Mouse (Mus musculus): ENCODE measurements around the gene Bex1. TPM values are rescaled to one million over a fixed set of nuclear protein-coding genes. Genes with fewer than 3 reads are reported as not detected.
A peak's percentile ranks its signal among the peaks of the same experiment; 100 is the strongest.

Bex1 gene
- total RNA-seq, 2 experiments from 2014 or later = 30.4 to 36.3 TPM

- peak; percentile 11 for DNase-seq
These were observed 42.5 kb downstream of the Bex1 start for GRCm38 (mm10) chrX:136172786-136173185.

GRCm38 (mm10) chrX:136172118-136172551, 43.2 kb downstream of the Bex1 start, which contains the start of gene Tceal8:
Gene Tceal8 (minus strand): TSS chrX:136172342.
- DNase-seq = peak; percentile 84 to 86
- intact Hi-C loops (cut with DNase I) = no loop called here

More at GRCm38 (mm10) chrX:136172786-136173185, 42.5 kb downstream of the Bex1 start:
- intact Hi-C loops (cut with DNase I) = no loop called here

- peak; percentile 73 to 77 for DNase-seq
- intact Hi-C loops (cut with DNase I) = no loop called here
These were observed 43.9 kb downstream of the Bex1 start for GRCm38 (mm10) chrX:136171189-136172117.

GRCm38 (mm10) chrX:136170625-136171024, 44.7 kb downstream of the Bex1 start:
- peak; percentile 2 to 13 for DNase-seq
- intact Hi-C loops (cut with DNase I) = no loop called here

Small RNA genes lying within 50 kb of the gene (microRNA-seq; reads per million reads assigned to microRNA genes)
- gene Mir6383 = 0 reads per million in 2 experiments

Other genes with a start within 250 kb of the Bex1 start
- 10 to 100 TPM in 1 of 2 experiments, 1 to 10 TPM in 1; 9.4 to 13.4 TPM for gene Arxes2, start 221.7 kb downstream of the Bex1 start, total RNA-seq (2021)
- gene Arxes1, start 182.1 kb downstream of the Bex1 start, total RNA-seq (2021) = 1 to 10 TPM; 4.5 to 6.2 TPM
- gene Bex2, start 147.3 kb downstream of the Bex1 start, total RNA-seq (2021) = 1 to 10 TPM in 1 of 2 experiments, under 1 TPM in 1; 0.31 to 1.2 TPM
- gene Nxf3, start 130.3 kb downstream of the Bex1 start, total RNA-seq (2021) = not detected
- gene Bex4, start 76.5 kb downstream of the Bex1 start, total RNA-seq (2021) = 1 to 10 TPM; 5.1 to 8.4 TPM
- gene Tceal8, start 43.2 kb downstream of the Bex1 start, total RNA-seq (2021) = 10 to 100 TPM; 57.8 to 61.6 TPM
- 1 to 10 TPM; 5.6 to 6.5 TPM for gene Tceal5, start 11.6 kb downstream of the Bex1 start, total RNA-seq (2021)
- gene Tceal7, start 734 bp downstream of the Bex1 start, total RNA-seq (2021) = 10 to 100 TPM in 1 of 2 experiments, 1 to 10 TPM in 1; 5.3 to 19.6 TPM
- gene Tceal9, start 29.6 kb upstream of the Bex1 start, total RNA-seq (2021) = 100 to 1,000 TPM in 1 of 2 experiments, 10 to 100 TPM in 1; 99.6 to 103 TPM
- gene Bex3, start 54.7 kb upstream of the Bex1 start, total RNA-seq (2021) = 10 to 100 TPM; 84.6 to 84.9 TPM

Data from heart, postnatal 10 days (tissue).